12 mouse cellular contexts compared by ENCODE assay signal in genomic region chr8:48615088-48615487, GRCm38 (mm10).
DNase-seq lines count a peak whose midpoint lies in the region; ATAC-seq lines count a peak whose summit lies in the region.
"Had no signal": no experiment of that assay in that cellular context is flagged by ENCODE, and none has a peak within 500 bp of the region (broad histone marks: within the 10 kb centered on the region; RNA-seq: fewer than 3 reads in every experiment).

No protein-coding gene starts in this region.

- peak overlapping the region; percentile 61; the same call in 1 of the 2 replicates for H3K27ac ChIP-seq in midbrain, embryonic 10.5 days (replicated peaks)
- H3K27ac ChIP-seq in midbrain, embryonic 16.5 days (ENCODE audit: low read length), result no peak overlapping the region
- H3K27ac ChIP-seq in forebrain, embryonic 16.5 days (ENCODE audit: low read length), result no peak overlapping the region

- no peak overlapping the region for H3K4me3 ChIP-seq in midbrain, embryonic 10.5 days
- no peak overlapping the region for H3K4me3 ChIP-seq in midbrain, embryonic 16.5 days (ENCODE audit: low read depth, low read length)
- H3K4me3 ChIP-seq in forebrain, embryonic 16.5 days (replicated peaks; ENCODE audit: low read length), result no peak overlapping the region

- H3K4me2 ChIP-seq in midbrain, embryonic 16.5 days (ENCODE audit: low read length), result no peak overlapping the region
- H3K4me2 ChIP-seq in forebrain, embryonic 16.5 days (ENCODE audit: low read length), result no peak overlapping the region; the same call in 1 of the 2 replicates

- 23% methylated on average over 8 of the region's 8 CpGs for WGBS in midbrain, embryonic 10.5 days
- 22% methylated on average over 8 of the region's 8 CpGs for WGBS in midbrain, embryonic 16.5 days
- WGBS in forebrain, embryonic 16.5 days, result 3% methylated on average over 8 of the region's 8 CpGs

- H3K9me3 ChIP-seq in midbrain, embryonic 10.5 days (replicated peaks), result no peaks in the 10 kb centered on the region
- H3K9me3 ChIP-seq in midbrain, embryonic 16.5 days (replicated peaks; ENCODE audit: control insufficient read depth, low read length, poor library complexity, severe bottlenecking), result no peaks in the 10 kb centered on the region
- H3K9me3 ChIP-seq in forebrain, embryonic 16.5 days (ENCODE audit: control insufficient read depth, low read length), result no peaks in the 10 kb centered on the region

- peaks cover 5% of the 10 kb centered on the region for H3K36me3 ChIP-seq in midbrain, embryonic 10.5 days
- H3K36me3 ChIP-seq in midbrain, embryonic 16.5 days (ENCODE audit: control insufficient read depth, insufficient read depth, low read length), result no peaks in the 10 kb centered on the region
- no peaks in the 10 kb centered on the region for H3K36me3 ChIP-seq in forebrain, embryonic 16.5 days (ENCODE audit: control insufficient read depth, insufficient read depth)

- ATAC-seq in midbrain, embryonic 16.5 days, result no peak
- ATAC-seq in forebrain, embryonic 16.5 days, result peak; percentile 49; the same call in 1 of the 2 replicates
- ATAC-seq: liver, postnatal 0 days had no signal

- peak; percentile 26 for DNase-seq in heart, adult 8-10 months (ENCODE audit: low spot score)
- no peak for DNase-seq in heart, adult 11 months
- no peak for DNase-seq in midbrain, embryonic 10.5 days (ENCODE audit: low spot score)
- DNase-seq in c-Kit-positive CD71-positive TER-119-positive erythroid progenitor cells, embryonic 14.5 days (ENCODE audit: low spot score), result no peak
- no peak for DNase-seq in ovary, adult 18-20 months (ENCODE audit: low spot score)
- DNase-seq in cerebellum, adult 8-10 months, result no peak
- DNase-seq: adrenal gland, postnatal 14 days; cerebellum, postnatal 14 days; liver, postnatal 0 days; thymus, postnatal 36 days had no signal

- no peaks in the 10 kb centered on the region for H3K27me3 ChIP-seq in midbrain, embryonic 10.5 days (ENCODE audit: low read depth, poor library complexity, severe bottlenecking)
- no peaks in the 10 kb centered on the region for H3K27me3 ChIP-seq in midbrain, embryonic 16.5 days (ENCODE audit: control insufficient read depth, insufficient read depth, low read depth, low read length)
- H3K27me3 ChIP-seq in forebrain, embryonic 16.5 days (replicated peaks; ENCODE audit: control insufficient read depth, insufficient read depth, low read length), result no peaks in the 10 kb centered on the region

- peaks cover 30% of the 10 kb centered on the region for H3K4me1 ChIP-seq in midbrain, embryonic 10.5 days
- peaks cover 7% of the 10 kb centered on the region for H3K4me1 ChIP-seq in midbrain, embryonic 16.5 days (ENCODE audit: control insufficient read depth, insufficient read depth, low read length)
- peaks cover 5% of the 10 kb centered on the region for H3K4me1 ChIP-seq in forebrain, embryonic 16.5 days (replicated peaks; ENCODE audit: control insufficient read depth, insufficient read depth, low read length)

- no peak overlapping the region for H3K9ac ChIP-seq in midbrain, embryonic 16.5 days (ENCODE audit: low read depth, low read length)
- no peak overlapping the region for H3K9ac ChIP-seq in forebrain, embryonic 16.5 days (replicated peaks; ENCODE audit: low read depth, low read length)
- H3K9ac ChIP-seq: liver, postnatal 0 days had no signal
